Mouse (Mus musculus) heart, postnatal 0 days (tissue): ENCODE measurements around the gene Emg1. TPM values are rescaled to one million over a fixed set of nuclear protein-coding genes. Genes with fewer than 3 reads are reported as not detected.
A peak's percentile ranks its signal among the peaks of the same experiment; 100 is the strongest.

Source experiments
- ATAC-seq: fragments of 200-750 bp; cut with Nextera tagmentation; 2 replicates; pipeline ENCODE4 v1.8.0; 2017; ENCODE audit warnings: low read depth, moderate number of reproducible peaks, moderate library complexity; ENCODE audit not compliant: insufficient read depth
- DNase-seq: peaks from one replicate; pipeline ENCODE4 v3.0.0-alpha.2; 2016; ENCODE audit warnings: low spot score
- H3K27ac ChIP-seq: fragments of 300-500 bp; sonication (generic); 2 replicates; pipeline ENCODE4 v1.5.1; 2014; ENCODE audit warnings: low read depth, mild to moderate bottlenecking
- H3K27me3 ChIP-seq: fragments of 300-500 bp; sonication (generic); 2 replicates; pipeline ENCODE4 v1.6.1; 2014; ENCODE audit warnings: low read length, mixed read lengths; ENCODE audit not compliant: control insufficient read depth, insufficient read depth
- H3K36me3 ChIP-seq: fragments of 300-500 bp; sonication (generic); replicated peaks from 2 replicates; pipeline ENCODE4 v1.6.1; 2014; ENCODE audit warnings: low read length, mixed read lengths; ENCODE audit not compliant: control insufficient read depth, insufficient read depth
- H3K4me1 ChIP-seq: fragments of 300-500 bp; sonication (generic); 2 replicates; pipeline ENCODE4 v1.6.1; 2014; ENCODE audit warnings: antibody characterized with exemption; ENCODE audit not compliant: control insufficient read depth, insufficient read depth
- H3K4me2 ChIP-seq: fragments of 300-500 bp; sonication (generic); 2 replicates; pipeline ENCODE4 v1.6.1; 2014; ENCODE audit warnings: low read depth, mild to moderate bottlenecking, low read length, moderate library complexity
- H3K4me3 ChIP-seq: fragments of 300-500 bp; sonication (generic); 2 replicates; pipeline ENCODE4 v1.5.1; 2014; ENCODE audit warnings: low read depth, low read length
- H3K9ac ChIP-seq: fragments of 300-500 bp; sonication (generic); replicated peaks from 2 replicates; pipeline ENCODE4 v1.6.1; 2014; ENCODE audit warnings: low read depth, low read length, mixed read lengths
- H3K9me3 ChIP-seq: fragments of 300-500 bp; sonication (generic); replicated peaks from 2 replicates; pipeline ENCODE4 v1.6.1; 2016; ENCODE audit warnings: low read length; ENCODE audit not compliant: control insufficient read depth
- CTCF ChIP-seq: IDR thresholded peaks from 2 replicates; pipeline ENCODE4 v1.5.1; 2016; ENCODE audit warnings: antibody characterized with exemption, control low read depth, low read depth
- EP300 ChIP-seq: IDR thresholded peaks from 2 replicates; pipeline ENCODE4 v1.6.1; 2016; ENCODE audit warnings: antibody characterized with exemption, low read depth
- WGBS: fragments of 180-500 bp; shearing (Covaris S2); extraction: QIAGEN DNeasy Blood & Tissue Kit; methylation state at CpG from one replicate; pipeline ENCODE4 v1.1.7; 2014; 5-methylcytosine and 5-hydroxymethylcytosine counted together
- polyA plus RNA-seq: library from polyadenylated mRNA; unstranded; fragments of >200 nt; fragmentation: Nextera tagmentation; extraction: Ambion mirVana; gene quantifications from 2 replicates; pipeline ENCODE4 v1.2.1, GENCODE M21; 2015
- total RNA-seq: library from RNA; depleted of rRNA; stranded (reverse); fragments of >200 nt; gene quantifications from 2 replicates; pipeline ENCODE4 v1.2.3, GENCODE M21; 2014; ENCODE audit warnings: low replicate concordance

Emg1 gene
- total and polyA plus RNA-seq, 2 experiments from 2014 or later = 85.6 to 106 TPM

GRCm38 (mm10) chr6:124696441-124697150 lies 15.4 kb downstream of the Emg1 start:
- no peaks in the 10 kb centered on the region for H3K27me3 ChIP-seq
- DNase-seq = no peak
- no peak for TF ChIP-seq CTCF
- no peak overlapping the region for H3K9ac ChIP-seq
- peaks cover 21% of the 10 kb centered on the region for H3K4me1 ChIP-seq
- ATAC-seq = no peak
- H3K4me2 ChIP-seq = no peak overlapping the region
- peaks cover 27% of the 10 kb centered on the region; the same call in 1 of the 2 replicates for H3K36me3 ChIP-seq
- no peak overlapping the region for H3K27ac ChIP-seq
- no peak overlapping the region for H3K4me3 ChIP-seq
- 76% methylated on average over 7 of the region's 7 CpGs for WGBS
- H3K9me3 ChIP-seq = no peaks in the 10 kb centered on the region

DNA sequence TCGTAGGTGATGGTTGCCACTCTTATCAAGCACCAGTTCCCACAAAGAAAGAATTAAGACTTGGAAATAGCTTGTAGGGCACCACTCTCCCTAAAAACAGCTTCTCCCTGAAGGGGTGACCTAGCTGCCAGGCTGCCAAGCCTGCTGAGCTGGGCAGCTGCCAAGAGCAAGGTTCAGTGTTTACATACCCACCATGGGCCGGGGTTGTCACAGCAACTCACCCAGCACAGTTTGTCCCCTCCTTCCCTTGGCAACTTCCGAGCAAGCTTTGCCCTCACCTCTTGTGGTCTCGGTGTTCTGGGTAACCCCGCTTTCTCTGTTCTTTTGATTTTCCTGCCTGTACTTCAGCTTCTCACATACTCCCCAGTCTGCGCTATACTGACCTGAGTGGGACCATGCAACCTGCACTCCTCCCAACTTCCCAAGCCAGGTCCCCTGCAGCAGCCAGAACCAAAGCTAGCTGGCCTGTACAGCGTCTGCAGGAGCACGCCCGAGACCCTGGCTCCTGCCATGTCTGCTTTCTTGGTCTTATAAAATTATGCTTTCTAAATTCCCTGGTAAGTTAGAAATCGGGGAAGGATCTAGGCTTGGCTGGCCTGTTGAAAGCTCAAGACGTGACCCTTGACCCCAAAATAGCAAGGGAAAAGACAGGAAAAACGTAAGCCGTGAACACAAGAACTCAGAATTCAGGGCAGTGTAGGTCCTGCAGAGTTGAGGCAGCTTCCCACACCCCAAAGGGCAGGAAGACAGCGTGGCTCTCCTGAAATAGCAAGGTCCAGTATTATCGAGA lies 17.6 kb downstream of the Emg1 start:
- H3K9me3 ChIP-seq = no peaks in the 10 kb centered on the region
- H3K4me2 ChIP-seq = no peak overlapping the region
- peaks cover 15% of the 10 kb centered on the region; the same call in 1 of the 2 replicates for H3K36me3 ChIP-seq
- peak overlapping the region; percentile 88 for H3K27ac ChIP-seq
- ATAC-seq = peak; percentile 94
- WGBS = 54% methylated on average over 15 of the region's 15 CpGs
- no peaks in the 10 kb centered on the region for H3K27me3 ChIP-seq
- peak overlapping the region; percentile 28; the same call in 1 of the 2 replicates for H3K9ac ChIP-seq
- TF ChIP-seq EP300 (no peak), CTCF (no peak)
- no peak overlapping the region for H3K4me3 ChIP-seq
- peak; percentile 86 for DNase-seq
- peaks cover 16% of the 10 kb centered on the region for H3K4me1 ChIP-seq

GRCm38 (mm10) chr6:124693243-124693981 lies 18.6 kb downstream of the Emg1 start:
- no peak overlapping the region for H3K4me2 ChIP-seq
- 65% methylated on average over 15 of the region's 15 CpGs for WGBS
- H3K36me3 ChIP-seq = peaks cover 9% of the 10 kb centered on the region; the same call in 1 of the 2 replicates
- H3K4me1 ChIP-seq = peaks cover 16% of the 10 kb centered on the region
- no peak overlapping the region for H3K4me3 ChIP-seq
- DNase-seq = no peak
- H3K27ac ChIP-seq = peak overlapping the region; percentile 88
- H3K9ac ChIP-seq = peak overlapping the region; percentile 28; the same call in 1 of the 2 replicates
- no peaks in the 10 kb centered on the region for H3K27me3 ChIP-seq
- H3K9me3 ChIP-seq = no peaks in the 10 kb centered on the region
- no peak for TF ChIP-seq CTCF
- no peak for TF ChIP-seq EP300
- ATAC-seq = no peak

DNA sequence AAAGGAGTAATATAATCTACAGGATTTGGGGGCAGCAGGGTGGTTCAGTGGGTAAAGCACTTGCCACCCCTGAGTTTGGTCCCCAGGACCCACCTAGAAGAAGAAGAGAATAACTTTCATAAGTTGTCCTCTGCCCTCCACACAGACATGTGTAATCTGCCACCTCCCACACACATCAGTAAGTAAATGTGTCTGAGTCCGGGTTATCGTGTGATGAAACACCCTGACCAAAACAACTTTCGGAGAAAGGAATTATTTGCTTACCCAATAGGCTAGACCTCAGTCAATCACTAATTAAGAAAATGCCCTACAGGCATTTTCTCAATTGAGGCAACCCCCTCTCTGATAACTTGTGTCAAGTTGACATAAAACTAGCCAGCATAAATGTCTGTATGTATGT lies 21.5 kb downstream of the Emg1 start:
- no peaks in the 10 kb centered on the region for H3K27me3 ChIP-seq
- TF ChIP-seq EP300 (no peak), CTCF (no peak)

GRCm38 (mm10) chr6:124689011-124689410 lies 23.0 kb downstream of the Emg1 start:
- no peak for DNase-seq
- Histone ChIP-seq H3K4me3 (no peak overlapping the region), H3K4me2 (no peak overlapping the region), H3K9me3 (no peaks in the 10 kb centered on the region), H3K4me1 (0 out of 2 replicates have a peak, but pooled peaks cover 7% of the 10 kb centered on the region), H3K27ac (no peak overlapping the region), H3K9ac (no peak overlapping the region), H3K27me3 (no peaks in the 10 kb centered on the region), H3K36me3 (no peaks in the 10 kb centered on the region)
- ATAC-seq = no peak
- WGBS = 91% methylated on average over 3 of the region's 3 CpGs
- no peak for TF ChIP-seq CTCF
- TF ChIP-seq EP300 = no peak

More for the DNA sequence above, 21.5 kb downstream of the Emg1 start:
- Histone ChIP-seq H3K4me1 (peaks cover 16% of the 10 kb centered on the region), H3K9ac (no peak overlapping the region), H3K27ac (no peak overlapping the region), H3K4me3 (no peak overlapping the region), H3K9me3 (no peaks in the 10 kb centered on the region), H3K4me2 (no peak overlapping the region), H3K36me3 (no peaks in the 10 kb centered on the region)
- 87% methylated on average over 3 of the region's 3 CpGs for WGBS
- DNase-seq (no peak), ATAC-seq (no peak)
